Mouse (Mus musculus): ENCODE data around the gene Nectin3. TPM values are rescaled to one million over a fixed set of nuclear protein-coding genes. Genes with fewer than 3 reads are reported as not detected.

Nectin3 gene
- 10 to 100 TPM; 16.4 to 20.5 TPM for total RNA-seq (2021)
- long read RNA-seq, experiment 1, transcript Nectin3-201 (6 exons, 3,062 nt), result major isoform, 25 of 28 reads
- long read RNA-seq, experiment 1, partial matches to known transcripts, result 1 of 28 reads
- long read RNA-seq, experiment 1, other reads (novel, unspliced or antisense), result 0 of 28 reads
- long read RNA-seq, experiment 2, transcript Nectin3-201 (6 exons, 3,062 nt), result major isoform, 21 of 27 reads
- long read RNA-seq, experiment 2, partial matches to known transcripts, result 0 of 27 reads
- long read RNA-seq, experiment 2, other reads (novel, unspliced or antisense), result 5 of 27 reads

GRCm38 (mm10) chr16:46498421-46498789 lies at the start of gene Nectin3:
TSS of gene Nectin3 (minus strand) at chr16:46498525.
- DNase-seq, result no peak

- no peak for DNase-seq
Measured at GRCm38 (mm10) chr16:46538092-46538491, 39.8 kb upstream of the Nectin3 start.

- no peak for DNase-seq
Measured at GRCm38 (mm10) chr16:46532465-46533254, 34.3 kb upstream of the Nectin3 start.

- DNase-seq, result no peak
Measured at GRCm38 (mm10) chr16:46531023-46531422, 32.7 kb upstream of the Nectin3 start.

GRCm38 (mm10) chr16:46520885-46521417 lies 22.6 kb upstream of the Nectin3 start:
- no peak for DNase-seq

- DNase-seq, result no peak
Measured at GRCm38 (mm10) chr16:46519606-46520005, 21.3 kb upstream of the Nectin3 start.

GRCm38 (mm10) chr16:46507944-46508333 lies 9.6 kb upstream of the Nectin3 start:
- no peak for DNase-seq

- DNase-seq, result no peak
Measured at GRCm38 (mm10) chr16:46507260-46507943, 9.1 kb upstream of the Nectin3 start.

GRCm38 (mm10) chr16:46504006-46504405 lies 5.7 kb upstream of the Nectin3 start:
- no peak for DNase-seq

GRCm38 (mm10) chr16:46502311-46502710 lies 4.0 kb upstream of the Nectin3 start:
- no peak for DNase-seq

GRCm38 (mm10) chr16:46500759-46501158 lies 2.4 kb upstream of the Nectin3 start:
- DNase-seq, result no peak

- peak; percentile 14 for DNase-seq
Measured at GRCm38 (mm10) chr16:46497686-46498420, 472 bp downstream of the Nectin3 start.

- peak; percentile 93 for DNase-seq
Measured at GRCm38 (mm10) chr16:46496889-46497685, 1.2 kb downstream of the Nectin3 start.

- peak; percentile 61 for DNase-seq
Measured at GRCm38 (mm10) chr16:46496031-46496868, 2.1 kb downstream of the Nectin3 start.

GRCm38 (mm10) chr16:46495201-46495600 lies 3.1 kb downstream of the Nectin3 start:
- DNase-seq, result no peak

- DNase-seq, result peak; percentile 29
Measured at GRCm38 (mm10) chr16:46487436-46488097, 10.8 kb downstream of the Nectin3 start.

- no peak for DNase-seq
Measured at GRCm38 (mm10) chr16:46477336-46477735, 21.0 kb downstream of the Nectin3 start.

- no peak for DNase-seq
Measured at GRCm38 (mm10) chr16:46451421-46451820, 46.9 kb downstream of the Nectin3 start.

- DNase-seq, result no peak
Measured at GRCm38 (mm10) chr16:46449013-46449412, 49.3 kb downstream of the Nectin3 start.

- no peak for DNase-seq
Measured at GRCm38 (mm10) chr16:46431317-46431716, 67.0 kb downstream of the Nectin3 start.

Data from gastrocnemius, postnatal 10 days (tissue).